Mouse (Mus musculus) hindbrain, embryonic 11.5 days (tissue): ENCODE measurements around the gene Dbr1. TPM values are rescaled to one million over a fixed set of nuclear protein-coding genes. Genes with fewer than 3 reads are reported as not detected.

Source experiments
- ATAC-seq: fragments of 200-750 bp; cut with Nextera tagmentation; 2 replicates; pipeline ENCODE4 v1.8.0; 2017; ENCODE audit warnings: mild to moderate bottlenecking, moderate TSS enrichment, moderate library complexity; ENCODE audit not compliant: low FRiP score
- DNase-seq: peaks from one replicate; pipeline ENCODE4 v3.0.0-alpha.2; 2015; ENCODE audit warnings: low spot score
- H3K27ac ChIP-seq: fragments of 300-500 bp; sonication (generic); 2 replicates; pipeline ENCODE4 v1.5.1; 2014; ENCODE audit warnings: mild to moderate bottlenecking, low read depth, low read length
- H3K27me3 ChIP-seq: fragments of 300-500 bp; sonication (generic); 2 replicates; pipeline ENCODE4 v1.6.1; 2014; ENCODE audit warnings: mild to moderate bottlenecking, low read length, moderate library complexity, mixed read lengths; ENCODE audit not compliant: control insufficient read depth, insufficient read depth
- H3K36me3 ChIP-seq: fragments of 300-500 bp; sonication (generic); 2 replicates; pipeline ENCODE4 v1.6.1; 2014; ENCODE audit warnings: mild to moderate bottlenecking, low read length, moderate library complexity, mixed read lengths; ENCODE audit not compliant: control insufficient read depth, insufficient read depth
- H3K4me1 ChIP-seq: fragments of 300-500 bp; sonication (generic); replicated peaks from 2 replicates; pipeline ENCODE4 v1.6.1; 2014; ENCODE audit warnings: low read length, mixed read lengths; ENCODE audit not compliant: control insufficient read depth, insufficient read depth
- H3K4me2 ChIP-seq: fragments of 300-500 bp; sonication (generic); replicated peaks from 2 replicates; pipeline ENCODE4 v1.6.1; 2014; ENCODE audit warnings: mild to moderate bottlenecking, low read depth, low read length
- H3K4me3 ChIP-seq: fragments of 300-500 bp; sonication (generic); 2 replicates; pipeline ENCODE4 v1.5.1; 2014; ENCODE audit warnings: low read depth, low read length
- H3K9ac ChIP-seq: fragments of 300-500 bp; sonication (generic); 2 replicates; pipeline ENCODE4 v1.6.1; 2014; ENCODE audit warnings: low read depth, low read length
- H3K9me3 ChIP-seq: fragments of 300-500 bp; sonication (generic); 2 replicates; pipeline ENCODE4 v1.6.1; 2016; ENCODE audit warnings: low read length; ENCODE audit not compliant: control insufficient read depth
- WGBS: fragments of 180-500 bp; shearing (Covaris S2); extraction: QIAGEN DNeasy Blood & Tissue Kit; methylation state at CpG from one replicate; pipeline ENCODE4 v1.1.7; 2014; 5-methylcytosine and 5-hydroxymethylcytosine counted together
- polyA plus RNA-seq: library from polyadenylated mRNA; unstranded; fragments of >200 nt; fragmentation: Nextera tagmentation; extraction: Ambion mirVana; gene quantifications from 2 replicates; pipeline ENCODE4 v1.2.1, GENCODE M21; 2014

Dbr1 gene
- 27.2 and 31.8 TPM in 2 replicates for polyA plus RNA-seq

- Histone ChIP-seq H3K36me3 (no peaks in the 10 kb centered on the region), H3K9me3 (no peaks in the 10 kb centered on the region), H3K4me3 (peak within 1 kb of the TSS; percentile 73), H3K27me3 (no peaks in the 10 kb centered on the region), H3K4me1 (no peaks in the 10 kb centered on the region), H3K27ac (peak within 1 kb of the TSS; percentile 19; the same call in 1 of the 2 replicates), H3K9ac (peak within 1 kb of the TSS; percentile 82), H3K4me2 (peak within 1 kb of the TSS; percentile 58)
- WGBS: under 1% methylated on average over 56 of the region's 57 CpGs
- DNase-seq (peak; percentile 93), ATAC-seq (peak; percentile 95)
Observed at GRCm38 (mm10) chr9:99575677-99576480, at the start of gene Dbr1. Gene Dbr1 (plus strand): TSS chr9:99575799.

GRCm38 (mm10) chr9:99531865-99532264, 43.7 kb upstream of the Dbr1 start:
- Histone ChIP-seq H3K9ac (no peak overlapping the region), H3K9me3 (no peaks in the 10 kb centered on the region), H3K4me3 (no peak overlapping the region), H3K4me2 (no peak overlapping the region), H3K4me1 (no peaks in the 10 kb centered on the region), H3K27ac (no peak overlapping the region), H3K27me3 (no peaks in the 10 kb centered on the region), H3K36me3 (no peaks in the 10 kb centered on the region)
- WGBS: 92% methylated on average over 1 of the region's 1 CpGs
- no peak for ATAC-seq
- DNase-seq: no peak

GRCm38 (mm10) chr9:99546259-99546658, 29.3 kb upstream of the Dbr1 start:
- DNase-seq (no peak), ATAC-seq (no peak)
- H3K36me3 ChIP-seq: no peaks in the 10 kb centered on the region
- H3K9ac ChIP-seq: no peak overlapping the region
- no peak overlapping the region for H3K4me2 ChIP-seq
- H3K9me3 ChIP-seq: no peaks in the 10 kb centered on the region
- no peaks in the 10 kb centered on the region for H3K27me3 ChIP-seq
- H3K27ac ChIP-seq: no peak overlapping the region
- no peak overlapping the region for H3K4me3 ChIP-seq
- 97% methylated on average over 1 of the region's 1 CpGs for WGBS
- no peaks in the 10 kb centered on the region for H3K4me1 ChIP-seq

- H3K4me2 ChIP-seq: no peak overlapping the region
- no peak for ATAC-seq
Observed at GRCm38 (mm10) chr9:99552068-99552467, 23.5 kb upstream of the Dbr1 start.

GRCm38 (mm10) chr9:99553049-99553448, 22.6 kb upstream of the Dbr1 start:
- no peak overlapping the region for H3K4me3 ChIP-seq
- H3K27me3 ChIP-seq: no peaks in the 10 kb centered on the region
- no peak overlapping the region for H3K4me2 ChIP-seq
- no peaks in the 10 kb centered on the region for H3K4me1 ChIP-seq
- WGBS: 97% methylated on average over 2 of the region's 2 CpGs
- ATAC-seq (no peak), DNase-seq (no peak)
- H3K9ac ChIP-seq: no peak overlapping the region
- no peaks in the 10 kb centered on the region for H3K36me3 ChIP-seq
- H3K9me3 ChIP-seq: no peaks in the 10 kb centered on the region
- H3K27ac ChIP-seq: no peak overlapping the region

More at GRCm38 (mm10) chr9:99552068-99552467, 23.5 kb upstream of the Dbr1 start:
- H3K9ac ChIP-seq: no peak overlapping the region
- H3K4me1 ChIP-seq: no peaks in the 10 kb centered on the region
- H3K4me3 ChIP-seq: no peak overlapping the region
- H3K27me3 ChIP-seq: no peaks in the 10 kb centered on the region
- no peaks in the 10 kb centered on the region for H3K36me3 ChIP-seq
- WGBS: 88% methylated on average over 2 of the region's 2 CpGs
- H3K9me3 ChIP-seq: no peaks in the 10 kb centered on the region
- no peak overlapping the region for H3K27ac ChIP-seq
- DNase-seq: no peak

- Histone ChIP-seq H3K27ac (no peak overlapping the region), H3K36me3 (no peaks in the 10 kb centered on the region), H3K4me3 (no peak overlapping the region), H3K9me3 (no peaks in the 10 kb centered on the region), H3K27me3 (no peaks in the 10 kb centered on the region), H3K4me1 (no peaks in the 10 kb centered on the region), H3K4me2 (no peak overlapping the region), H3K9ac (no peak overlapping the region)
- DNase-seq (no peak), ATAC-seq (no peak)
Observed at GRCm38 (mm10) chr9:99554052-99554451, 21.5 kb upstream of the Dbr1 start.

GRCm38 (mm10) chr9:99555253-99555652, 20.3 kb upstream of the Dbr1 start:
- WGBS: 93% methylated on average over 3 of the region's 3 CpGs
- H3K4me3 ChIP-seq: no peak overlapping the region
- H3K4me1 ChIP-seq: no peaks in the 10 kb centered on the region
- DNase-seq (no peak), ATAC-seq (no peak)
- no peak overlapping the region for H3K4me2 ChIP-seq
- no peaks in the 10 kb centered on the region for H3K36me3 ChIP-seq
- no peaks in the 10 kb centered on the region for H3K27me3 ChIP-seq
- H3K27ac ChIP-seq: no peak overlapping the region
- no peak overlapping the region for H3K9ac ChIP-seq
- H3K9me3 ChIP-seq: no peaks in the 10 kb centered on the region

GRCm38 (mm10) chr9:99557580-99558300, 17.9 kb upstream of the Dbr1 start:
- Histone ChIP-seq H3K9me3 (no peaks in the 10 kb centered on the region), H3K27me3 (no peaks in the 10 kb centered on the region), H3K4me3 (no peak overlapping the region), H3K36me3 (no peaks in the 10 kb centered on the region), H3K4me1 (no peaks in the 10 kb centered on the region), H3K9ac (no peak overlapping the region), H3K4me2 (no peak overlapping the region), H3K27ac (no peak overlapping the region)
- WGBS: 92% methylated on average over 8 of the region's 8 CpGs
- DNase-seq (no peak), ATAC-seq (no peak)
